Mouse (Mus musculus) olfactory bulb, adult 2 months (tissue): ENCODE data around the gene Fhit. TPM values are rescaled to one million over a fixed set of nuclear protein-coding genes. Genes with fewer than 3 reads are reported as not detected.
"Not testable (repeated sequence)": the region's sequence is repeated elsewhere in the genome, so short reads cannot be mapped to it uniquely, and the experiment has no call there.

Experiments used
- H3K27ac ChIP-seq: fragments of 200-500 bp; 2 replicates; pipeline ENCODE4 v1.5.1; 2012; ENCODE audit warnings: low read depth, low read length; ENCODE audit not compliant: insufficient read depth
- H3K4me1 ChIP-seq: fragments of 200-500 bp; 2 replicates; pipeline ENCODE4 v1.6.1; 2012; ENCODE audit warnings: low read length; ENCODE audit not compliant: control insufficient read depth, insufficient read depth
- H3K4me3 ChIP-seq: fragments of 200-500 bp; 2 replicates; pipeline ENCODE4 v1.5.1; 2012; ENCODE audit warnings: mild to moderate bottlenecking, low read depth, low read length, moderate library complexity; ENCODE audit not compliant: insufficient read depth
- CTCF ChIP-seq: fragments of 200-500 bp; IDR thresholded peaks from 2 replicates; pipeline ENCODE4 v1.5.1; 2012; ENCODE audit warnings: low read depth, mild to moderate bottlenecking, low read length, moderate library complexity; ENCODE audit not compliant: insufficient read depth
- POLR2A ChIP-seq: fragments of 200-500 bp; IDR thresholded peaks from 2 replicates; pipeline ENCODE4 v1.6.1; 2012; ENCODE audit warnings: mild to moderate bottlenecking, low read depth, low read length, moderate library complexity; ENCODE audit not compliant: insufficient read depth
- WGBS: fragments of 180-500 bp; shearing (Covaris S2); methylation state at CpG from one replicate; pipeline ENCODE4 v1.1.7; 2018; 5-methylcytosine and 5-hydroxymethylcytosine counted together
- polyA plus RNA-seq: library from polyadenylated mRNA; stranded (reverse); fragments of >200 nt; gene quantifications from 2 replicates; pipeline ENCODE4 v1.2.4, GENCODE M21; 2012; ENCODE audit warnings: low replicate concordance; ENCODE audit not compliant: missing spikeins, insufficient read depth, insufficient read length

The Fhit gene
- polyA plus RNA-seq, 1 experiment, result not detected

DNA sequence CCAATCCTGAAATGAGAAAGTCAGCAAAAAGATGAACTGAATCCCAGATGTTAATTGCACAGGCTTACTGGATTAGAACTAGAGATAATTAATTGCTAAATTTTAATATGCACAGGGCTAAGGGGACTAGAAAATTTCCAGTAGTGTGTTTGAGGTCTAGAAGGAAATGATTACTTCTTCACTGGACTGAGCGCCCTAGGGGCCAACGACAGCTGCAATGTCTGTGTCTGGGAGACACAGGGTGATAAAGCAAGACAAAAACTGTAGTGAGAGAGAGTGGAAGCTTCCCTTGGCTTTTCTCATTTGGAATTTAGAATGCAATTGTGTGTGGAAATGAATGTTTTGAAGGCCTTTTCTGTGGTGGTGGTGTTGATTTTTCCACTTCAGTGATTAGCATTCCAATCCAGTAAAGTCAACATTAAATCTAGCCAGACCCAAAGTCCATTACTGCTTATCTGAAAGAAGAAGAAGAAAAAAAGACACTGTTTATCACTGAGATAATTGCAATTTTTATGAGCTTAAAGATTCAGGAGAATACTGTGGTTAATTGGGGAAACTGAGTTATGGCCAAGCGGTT lies 1184.8 kb downstream of the Fhit start:
- no peak overlapping the region for H3K4me3 ChIP-seq
- no peaks in the 10 kb centered on the region for H3K4me1 ChIP-seq
- H3K27ac ChIP-seq, result no peak overlapping the region
- TF ChIP-seq POLR2A (no peak), CTCF (no peak)
- 86% methylated on average over 3 of the region's 3 CpGs for WGBS

DNA sequence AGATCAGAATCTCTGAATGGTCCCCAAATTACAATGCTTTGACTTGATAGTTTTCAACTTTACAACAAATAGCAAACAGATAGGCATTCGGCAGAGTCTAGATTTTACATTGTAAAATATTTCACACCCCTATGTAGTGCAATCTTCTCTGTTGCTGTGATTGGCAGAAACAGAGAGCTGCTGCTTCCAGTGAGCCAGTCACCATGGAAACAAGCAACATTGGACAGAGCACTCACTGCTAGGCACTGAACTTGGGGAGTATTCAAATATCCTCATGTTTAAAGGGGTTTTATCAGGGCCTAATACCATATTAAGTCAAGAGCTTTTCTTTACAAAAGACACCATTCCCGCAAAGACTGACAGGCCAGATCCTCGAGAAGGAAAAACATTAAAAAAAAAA lies 1187.4 kb downstream of the Fhit start:
- no peak for TF ChIP-seq POLR2A
- no peak for TF ChIP-seq CTCF
- 52% methylated on average over 3 of the region's 3 CpGs for WGBS
- Histone ChIP-seq H3K4me1 (no peaks in the 10 kb centered on the region), H3K27ac (no peak overlapping the region), H3K4me3 (no peak overlapping the region)

DNA sequence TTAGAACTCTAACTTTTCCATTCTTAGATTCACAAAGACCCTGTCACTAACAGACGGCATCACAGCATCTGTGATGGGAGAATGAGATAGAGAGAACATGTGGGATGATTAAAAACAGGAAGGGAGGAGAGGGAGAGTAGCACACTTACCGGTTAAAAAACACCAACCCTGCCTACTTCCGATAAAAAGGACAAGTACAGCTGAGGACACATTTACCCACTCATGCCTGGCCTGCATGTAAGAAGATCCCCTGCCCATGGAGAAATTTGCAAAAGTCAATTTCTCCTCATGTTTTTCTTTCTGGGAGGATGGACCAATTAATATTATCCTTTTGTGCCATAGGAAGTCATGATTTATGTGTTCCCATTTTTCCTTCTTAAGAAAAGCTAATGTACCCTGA lies 1198.0 kb downstream of the Fhit start:
- H3K4me3 ChIP-seq, result no peak overlapping the region
- 85% methylated on average over 3 of the region's 3 CpGs for WGBS
- no peak for TF ChIP-seq POLR2A

GRCm38 (mm10) chr14:9960396-9960795 lies 1201.4 kb downstream of the Fhit start:
- WGBS, result 57% methylated on average over 2 of the region's 2 CpGs
- no peak overlapping the region for H3K27ac ChIP-seq
- H3K4me1 ChIP-seq, result no peaks in the 10 kb centered on the region
- H3K4me3 ChIP-seq, result no peak overlapping the region
- TF ChIP-seq POLR2A, result no peak
- no peak for TF ChIP-seq CTCF

More for the DNA sequence above, 1198.0 kb downstream of the Fhit start:
- H3K27ac ChIP-seq, result no peak overlapping the region
- no peaks in the 10 kb centered on the region for H3K4me1 ChIP-seq

DNA sequence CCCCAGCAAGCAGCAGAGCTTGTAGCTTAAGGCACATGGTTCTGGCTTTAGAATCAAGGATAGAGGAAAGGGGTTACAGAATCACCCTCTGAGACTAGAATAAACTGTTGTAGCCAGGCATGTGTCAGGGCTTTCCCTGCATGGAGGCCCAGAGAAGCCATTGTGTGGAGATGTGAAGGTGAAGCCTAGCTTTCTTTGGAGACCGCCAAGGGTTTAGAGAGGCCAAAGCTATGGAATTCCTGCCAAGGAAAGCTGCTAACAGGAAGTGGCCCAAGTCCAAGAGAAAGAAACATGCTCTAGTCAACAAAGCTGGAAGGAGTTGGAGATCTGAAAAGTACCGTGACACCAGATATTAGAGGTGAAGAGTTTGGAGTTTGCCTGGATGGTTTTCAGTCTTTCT lies 1262.3 kb downstream of the Fhit start:
- no peaks in the 10 kb centered on the region for H3K4me1 ChIP-seq
- 71% methylated on average over 2 of the region's 2 CpGs for WGBS

DNA sequence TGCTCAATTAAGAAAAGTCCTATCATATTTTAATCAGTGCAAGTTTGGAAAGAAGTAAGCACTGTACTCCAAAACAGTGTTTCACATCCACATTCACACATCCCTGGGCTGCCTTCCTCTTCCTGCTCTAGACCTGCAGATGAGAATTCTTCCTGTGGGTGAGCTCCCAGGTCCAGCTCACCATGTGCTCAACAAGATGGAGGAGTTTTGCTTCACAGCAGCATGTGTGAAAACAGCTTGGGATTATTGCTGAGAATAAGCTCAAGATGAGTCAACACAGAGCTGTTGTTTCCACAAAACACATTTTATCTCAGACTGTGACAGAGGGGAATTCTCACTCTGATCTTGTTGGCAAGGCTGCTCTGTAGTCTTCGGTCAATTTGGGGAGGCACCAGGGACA lies 1265.3 kb downstream of the Fhit start:
- WGBS, result 91% methylated on average over 1 of the region's 1 CpGs

More for the DNA sequence above, 1262.3 kb downstream of the Fhit start:
- Histone ChIP-seq H3K27ac (no peak overlapping the region), H3K4me3 (no peak overlapping the region)
- TF ChIP-seq CTCF (no peak), POLR2A (no peak)

DNA sequence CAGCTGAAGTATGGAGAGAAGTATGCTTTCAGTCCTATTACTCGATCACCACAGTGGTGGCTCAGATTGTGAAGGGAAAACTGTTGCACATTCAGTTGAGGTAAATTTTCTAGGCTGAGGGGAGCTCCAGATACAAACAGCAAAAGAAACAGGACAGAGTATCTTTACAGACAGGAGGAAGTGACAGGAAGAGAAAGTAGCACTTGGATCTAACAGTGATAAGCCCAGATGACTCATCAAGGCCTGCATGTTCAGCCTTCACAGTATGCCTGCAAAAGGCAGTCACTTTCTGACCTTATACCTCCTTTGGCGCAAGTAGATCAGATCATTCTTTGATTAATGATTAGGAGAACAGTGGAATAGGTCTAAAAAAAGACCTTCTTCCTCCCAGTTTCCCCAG lies 1309.8 kb downstream of the Fhit start:
- no peak for TF ChIP-seq POLR2A
- no peak for TF ChIP-seq CTCF
- Histone ChIP-seq H3K4me3 (no peak overlapping the region), H3K27ac (no peak overlapping the region), H3K4me1 (no peaks in the 10 kb centered on the region)
- WGBS, result 90% methylated on average over 2 of the region's 2 CpGs

More for the DNA sequence above, 1265.3 kb downstream of the Fhit start:
- no peak for TF ChIP-seq POLR2A
- TF ChIP-seq CTCF, result no peak
- Histone ChIP-seq H3K4me1 (no peaks in the 10 kb centered on the region), H3K27ac (no peak overlapping the region), H3K4me3 (no peak overlapping the region)

DNA sequence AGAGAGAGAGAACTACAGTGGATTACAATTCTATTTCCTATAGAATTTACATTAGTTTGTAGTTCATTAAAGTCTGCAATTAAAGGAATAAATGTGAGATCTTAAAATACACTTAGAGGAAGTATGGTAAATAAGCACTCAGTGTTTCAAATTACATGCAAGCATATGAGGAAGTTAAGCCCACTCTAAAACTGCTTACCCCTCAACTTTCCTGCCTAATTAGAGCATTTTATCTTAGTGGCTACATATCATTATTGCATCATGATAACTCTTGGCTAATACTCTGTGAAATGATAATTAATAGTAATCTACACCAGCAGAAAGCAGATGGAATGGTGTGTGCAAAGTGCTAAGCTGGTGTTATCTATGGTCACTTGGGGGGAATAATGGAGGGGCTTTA lies 1329.5 kb downstream of the Fhit start:
- no peak overlapping the region for H3K4me3 ChIP-seq
- no peak overlapping the region for H3K27ac ChIP-seq
- no peak for TF ChIP-seq CTCF
- no peak for TF ChIP-seq POLR2A
- H3K4me1 ChIP-seq, result no peaks in the 10 kb centered on the region

GRCm38 (mm10) chr14:9828699-9829240 lies 1333.1 kb downstream of the Fhit start:
- not testable (repeated sequence) for H3K27ac ChIP-seq, H3K4me1 ChIP-seq, H3K4me3 ChIP-seq
- 85% methylated on average over 8 of the region's 8 CpGs for WGBS

DNA sequence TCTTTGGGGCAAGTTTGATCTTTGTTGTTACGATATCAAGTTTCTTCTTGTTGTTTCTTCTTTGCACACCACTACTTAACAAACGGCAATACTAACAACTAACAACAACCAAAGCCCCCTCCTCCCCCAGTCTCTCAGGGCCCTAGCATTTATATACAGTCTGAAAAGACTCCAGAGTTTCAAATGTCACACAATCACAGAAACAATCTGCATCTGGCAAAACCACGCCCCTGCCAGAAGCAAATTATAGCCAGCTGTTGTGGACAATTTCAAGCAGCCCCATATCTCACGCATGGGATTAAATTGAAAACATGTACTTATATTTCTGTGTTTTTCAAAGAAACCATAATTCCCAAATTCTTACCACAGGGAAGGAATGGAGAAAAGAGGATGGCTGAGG lies 1345.9 kb downstream of the Fhit start:
- Histone ChIP-seq H3K4me1 (no peaks in the 10 kb centered on the region), H3K4me3 (no peak overlapping the region), H3K27ac (no peak overlapping the region)
- WGBS, result 89% methylated on average over 4 of the region's 4 CpGs
- TF ChIP-seq CTCF (no peak), POLR2A (no peak)
